Mouse (Mus musculus) adrenal gland, postnatal 4 days (tissue): ENCODE measurements around the gene Srrm3. TPM values are rescaled to one million over a fixed set of nuclear protein-coding genes. Genes with fewer than 3 reads are reported as not detected.

Experiments
- DNase-seq, 2 experiments: peaks; one replicate each; pipeline ENCODE4 v3.0.0; 2021 to 2022; ENCODE audit warnings: low spot score in 2 of 2, mixed read lengths in 2 of 2
- total RNA-seq, 2 experiments: library from RNA; stranded (reverse); gene quantifications; 2 replicates each; pipeline ENCODE4 v1.2.3; 2021

The Srrm3 gene
- total RNA-seq, 2 experiments from 2014 or later: 7.5 to 7.9 TPM

- peak; percentile 87 to 91 for DNase-seq
Measured at GRCm38 (mm10) chr5:135903551-135904151, 97.0 kb downstream of the Srrm3 start.

GRCm38 (mm10) chr5:135904259-135904658 lies 97.6 kb downstream of the Srrm3 start:
- DNase-seq: no peak

- no peak for DNase-seq
Measured at GRCm38 (mm10) chr5:135905320-135906225, 98.9 kb downstream of the Srrm3 start.

GRCm38 (mm10) chr5:135906846-135907245 lies 100.2 kb downstream of the Srrm3 start:
- no peak for DNase-seq

GRCm38 (mm10) chr5:135907256-135907655 lies 100.6 kb downstream of the Srrm3 start:
- peak in 1 of 2 experiments; percentile 47 for DNase-seq

GRCm38 (mm10) chr5:135908185-135908584 lies 101.5 kb downstream of the Srrm3 start:
- no peak for DNase-seq

- no peak for DNase-seq
Measured at GRCm38 (mm10) chr5:135908989-135909388, 102.3 kb downstream of the Srrm3 start.

GRCm38 (mm10) chr5:135909646-135910045 lies 103.0 kb downstream of the Srrm3 start:
- DNase-seq: no peak

- no peak for DNase-seq
Measured at GRCm38 (mm10) chr5:135910813-135911212, 104.1 kb downstream of the Srrm3 start.

GRCm38 (mm10) chr5:135911633-135912220 lies 105.0 kb downstream of the Srrm3 start:
- no peak for DNase-seq

GRCm38 (mm10) chr5:135913201-135913600 lies 106.5 kb downstream of the Srrm3 start:
- no peak for DNase-seq

GRCm38 (mm10) chr5:135914156-135914555 lies 107.5 kb downstream of the Srrm3 start:
- no peak for DNase-seq

- no peak for DNase-seq
Measured at GRCm38 (mm10) chr5:135916051-135916565, 109.4 kb downstream of the Srrm3 start.

- no peak for DNase-seq
Measured at GRCm38 (mm10) chr5:135916601-135917000, 109.9 kb downstream of the Srrm3 start.

- DNase-seq: no peak
Measured at GRCm38 (mm10) chr5:135917327-135918058, 110.8 kb downstream of the Srrm3 start.

GRCm38 (mm10) chr5:135918059-135918437 lies 111.4 kb downstream of the Srrm3 start:
- DNase-seq: no peak

GRCm38 (mm10) chr5:135918593-135918992 lies 111.9 kb downstream of the Srrm3 start:
- DNase-seq: no peak

- no peak for DNase-seq
Measured at GRCm38 (mm10) chr5:135919902-135920301, 113.2 kb downstream of the Srrm3 start.

- no peak for DNase-seq
Measured at GRCm38 (mm10) chr5:135923901-135924300, 117.2 kb downstream of the Srrm3 start.
